Mouse (Mus musculus): Measurements from ENCODE around the gene Cdkn2a. TPM values are rescaled to one million over a fixed set of nuclear protein-coding genes. Genes with fewer than 3 reads are reported as not detected.

Gene Cdkn2a
- total and polyA plus RNA-seq, 2 experiments from 2014 or later, result not detected

DNA sequence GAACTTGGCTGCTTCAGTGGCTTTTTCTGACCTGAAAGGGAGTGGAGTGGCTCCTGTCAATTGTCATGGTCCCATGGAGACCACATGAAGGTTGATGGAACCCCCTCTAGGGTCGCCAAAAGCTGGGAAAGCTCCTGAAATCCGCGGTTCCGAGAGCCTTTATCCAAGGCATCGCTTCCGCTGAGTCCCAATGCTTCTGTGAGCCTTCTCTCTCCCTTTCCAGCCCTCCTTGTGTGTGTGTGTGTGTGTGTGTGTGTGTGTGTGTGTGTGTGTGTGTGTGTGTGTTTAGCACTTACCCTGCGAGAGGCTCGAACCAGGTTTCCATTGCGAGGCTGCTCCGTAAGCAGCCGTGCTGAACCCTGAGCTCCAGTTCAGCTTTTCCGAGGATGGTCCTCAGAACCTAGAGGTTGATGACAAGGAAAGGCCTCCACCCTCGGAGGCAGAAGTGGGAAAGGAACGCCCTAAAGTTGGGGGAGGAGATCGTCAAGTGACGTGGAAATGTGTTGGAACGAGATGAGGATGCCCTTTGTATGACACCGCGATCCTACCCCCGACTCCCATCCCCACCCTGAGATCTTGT lies 21.4 kb downstream of the Cdkn2a start:
- no peak for ATAC-seq (ENCODE audit: insufficient read depth, low read depth)
- Histone ChIP-seq H3K4me1 (ENCODE audit: control insufficient read depth, insufficient read depth) (no peaks in the 10 kb centered on the region), H3K36me3 (replicated peaks; ENCODE audit: control insufficient read depth, insufficient read depth, low read length) (no peaks in the 10 kb centered on the region), H3K4me2 (ENCODE audit: low read depth, low read length) (no peak overlapping the region), H3K9me3 (replicated peaks; ENCODE audit: control insufficient read depth, low read length) (no peaks in the 10 kb centered on the region), H3K9ac (replicated peaks; ENCODE audit: low read depth, low read length) (no peak overlapping the region), H3K27ac (ENCODE audit: low read depth) (no peak overlapping the region), H3K4me3 (ENCODE audit: low read depth, low read length) (no peak overlapping the region), H3K27me3 (ENCODE audit: control insufficient read depth, insufficient read depth, low read length) (peaks cover 86% of the 10 kb centered on the region)
- WGBS, result 4% methylated on average over 20 of the region's 20 CpGs
- no peak for TF ChIP-seq CTCF (IDR thresholded peaks at IDR 0.05; ENCODE audit: low read depth)
- TF ChIP-seq EP300 (IDR thresholded peaks at IDR 0.05; ENCODE audit: low read depth), result no peak
- no peak for DNase-seq (ENCODE audit: low spot score)

DNA sequence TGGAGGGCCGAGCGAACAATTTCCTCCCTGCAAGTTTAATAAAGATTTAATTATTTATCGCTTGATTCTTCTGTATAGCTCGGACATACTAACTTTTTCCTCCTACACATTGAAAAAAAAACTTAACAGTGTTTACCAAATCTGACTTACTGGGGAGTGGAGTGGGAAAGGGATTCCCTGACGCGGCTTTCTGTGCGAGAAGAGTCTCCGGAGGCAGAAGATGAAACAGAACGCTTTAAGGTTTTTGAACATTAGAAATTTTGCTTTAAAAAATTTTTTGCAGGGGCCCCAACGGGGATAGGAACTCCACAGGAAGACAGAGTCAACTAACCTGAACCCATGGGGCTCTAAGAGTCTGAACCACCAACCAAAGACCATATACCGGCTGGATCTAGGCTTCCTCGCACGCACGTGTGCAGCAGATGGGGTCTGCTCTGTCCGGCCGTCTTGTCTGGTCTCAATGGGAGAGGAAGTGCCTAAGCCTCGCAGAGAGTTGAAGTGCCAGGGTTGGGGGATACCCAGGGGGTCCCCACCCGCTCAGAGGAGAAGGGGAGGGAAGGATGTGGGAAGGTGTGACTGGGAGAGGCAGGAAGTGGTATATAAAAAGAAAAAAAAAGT lies 22.2 kb downstream of the Cdkn2a start:
- WGBS, result 7% methylated on average over 18 of the region's 18 CpGs
- H3K27me3 ChIP-seq (ENCODE audit: control insufficient read depth, insufficient read depth, low read length), result peaks cover 80% of the 10 kb centered on the region
- H3K36me3 ChIP-seq (replicated peaks; ENCODE audit: control insufficient read depth, insufficient read depth, low read length), result no peaks in the 10 kb centered on the region
- no peak overlapping the region for H3K27ac ChIP-seq (ENCODE audit: low read depth)
- H3K4me3 ChIP-seq (ENCODE audit: low read depth, low read length), result no peak overlapping the region
- no peak overlapping the region for H3K4me2 ChIP-seq (ENCODE audit: low read depth, low read length)
- no peak overlapping the region for H3K9ac ChIP-seq (replicated peaks; ENCODE audit: low read depth, low read length)
- no peak for TF ChIP-seq EP300 (IDR thresholded peaks at IDR 0.05; ENCODE audit: low read depth)
- TF ChIP-seq CTCF (IDR thresholded peaks at IDR 0.05; ENCODE audit: low read depth), result no peak
- H3K9me3 ChIP-seq (replicated peaks; ENCODE audit: control insufficient read depth, low read length), result no peaks in the 10 kb centered on the region
- no peaks in the 10 kb centered on the region for H3K4me1 ChIP-seq (ENCODE audit: control insufficient read depth, insufficient read depth)
- ATAC-seq (ENCODE audit: insufficient read depth, low read depth) (no peak), DNase-seq (ENCODE audit: low spot score) (no peak)

DNA sequence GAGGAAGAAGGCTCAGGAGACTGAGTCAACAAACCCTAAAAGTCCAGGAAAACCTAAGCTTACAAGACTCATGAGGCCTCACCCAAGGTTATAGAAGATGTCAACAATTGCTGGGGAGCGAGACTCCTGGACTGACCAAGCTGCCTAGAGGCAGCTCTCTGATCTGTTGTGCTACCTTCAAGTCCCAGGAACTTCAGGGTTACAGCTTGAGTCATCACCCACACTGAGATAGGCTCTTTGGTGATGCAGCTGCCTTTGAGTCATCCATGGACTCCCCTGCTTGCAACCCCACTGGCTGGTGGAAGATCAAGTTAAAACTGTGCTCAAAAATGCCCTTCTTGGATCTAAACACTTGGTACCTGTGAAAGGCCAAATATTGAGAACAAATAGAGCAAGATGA lies 36.7 kb downstream of the Cdkn2a start:
- Histone ChIP-seq H3K9ac (replicated peaks; ENCODE audit: low read depth, low read length) (no peak overlapping the region), H3K4me3 (ENCODE audit: low read depth, low read length) (no peak overlapping the region), H3K4me2 (ENCODE audit: low read depth, low read length) (no peak overlapping the region), H3K27me3 (ENCODE audit: control insufficient read depth, insufficient read depth, low read length) (no peaks in the 10 kb centered on the region), H3K36me3 (replicated peaks; ENCODE audit: control insufficient read depth, insufficient read depth, low read length) (no peaks in the 10 kb centered on the region), H3K9me3 (replicated peaks; ENCODE audit: control insufficient read depth, low read length) (no peaks in the 10 kb centered on the region), H3K4me1 (ENCODE audit: control insufficient read depth, insufficient read depth) (no peaks in the 10 kb centered on the region), H3K27ac (ENCODE audit: low read depth) (no peak overlapping the region)
- ATAC-seq (ENCODE audit: insufficient read depth, low read depth), result no peak
- TF ChIP-seq CTCF (IDR thresholded peaks at IDR 0.05; ENCODE audit: low read depth) (no peak), EP300 (IDR thresholded peaks at IDR 0.05; ENCODE audit: low read depth) (no peak)
- 63% methylated on average over 1 of the region's 1 CpGs for WGBS
- DNase-seq (ENCODE audit: low spot score), result no peak

DNA sequence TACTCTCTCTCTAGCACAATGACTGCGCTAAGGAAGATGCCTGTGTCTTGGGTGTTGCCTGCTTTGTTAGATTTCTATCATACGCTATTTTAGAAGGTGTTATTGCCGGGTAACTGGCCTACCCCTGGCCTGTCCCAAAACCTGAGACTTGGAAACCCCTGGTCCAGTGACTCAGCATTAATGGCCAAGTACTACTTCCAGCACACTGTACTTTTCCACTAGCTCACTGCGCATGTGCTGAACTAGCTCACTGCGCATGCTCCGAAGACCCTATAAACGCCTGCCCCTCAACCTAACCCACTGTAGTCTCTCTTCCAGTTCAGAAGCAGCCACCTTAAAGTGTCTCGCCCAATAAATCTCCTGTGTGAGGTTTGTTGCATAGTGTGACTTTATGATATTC lies 60.0 kb downstream of the Cdkn2a start:
- H3K9ac ChIP-seq (replicated peaks; ENCODE audit: low read depth, low read length), result no peak overlapping the region
- H3K27ac ChIP-seq (ENCODE audit: low read depth), result no peak overlapping the region
- no peaks in the 10 kb centered on the region for H3K4me1 ChIP-seq (ENCODE audit: control insufficient read depth, insufficient read depth)
- ATAC-seq (ENCODE audit: insufficient read depth, low read depth) (no peak), DNase-seq (ENCODE audit: low spot score) (no peak)
- H3K36me3 ChIP-seq (replicated peaks; ENCODE audit: control insufficient read depth, insufficient read depth, low read length), result no peaks in the 10 kb centered on the region
- H3K27me3 ChIP-seq (ENCODE audit: control insufficient read depth, insufficient read depth, low read length), result no peaks in the 10 kb centered on the region
- no peak overlapping the region for H3K4me3 ChIP-seq (ENCODE audit: low read depth, low read length)
- TF ChIP-seq EP300 (IDR thresholded peaks at IDR 0.05; ENCODE audit: low read depth) (no peak), CTCF (IDR thresholded peaks at IDR 0.05; ENCODE audit: low read depth) (no peak)
- WGBS, result 83% methylated on average over 8 of the region's 8 CpGs
- no peaks in the 10 kb centered on the region for H3K9me3 ChIP-seq (replicated peaks; ENCODE audit: control insufficient read depth, low read length)
- H3K4me2 ChIP-seq (ENCODE audit: low read depth, low read length), result no peak overlapping the region

Other genes starting within 250 kb of the Cdkn2a start
- gene Mtap, start 157.5 kb downstream of the Cdkn2a start, total RNA-seq (2014; rRNA removed; ENCODE audit: low replicate concordance), result 10.5 and 23.2 TPM in 2 replicates
- 33.6 and 33.8 TPM in 2 replicates for gene Mtap, start 157.5 kb downstream of the Cdkn2a start, polyA plus RNA-seq (2015; fragmentation: Nextera tagmentation; extraction: Ambion mirVana)
- 0.23 and 0.88 TPM in 2 replicates for gene Cdkn2b, start 16.4 kb upstream of the Cdkn2a start, total RNA-seq (2014; rRNA removed; ENCODE audit: low replicate concordance)
- gene Cdkn2b, start 16.4 kb upstream of the Cdkn2a start, polyA plus RNA-seq (2015; fragmentation: Nextera tagmentation; extraction: Ambion mirVana), result 0.45 and 0.55 TPM in 2 replicates

Data from heart, postnatal 0 days (tissue).